Mouse (Mus musculus) kidney, adult 9 months (tissue): Measurements from ENCODE around the gene Pvalb.
A peak's percentile ranks its signal among the peaks of the same experiment; 100 is the strongest.

Source experiments
- DNase-seq: peaks from one replicate; pipeline ENCODE4 v3.0.0; 2022

Gene Pvalb

GRCm38 (mm10) chr15:78206312-78206711, at the start of gene Pvalb:
TSS of gene Pvalb (minus strand) at chr15:78206400.
- no peak for DNase-seq

- peak; percentile 14 for DNase-seq
These were observed 48.6 kb upstream of the Pvalb start for GRCm38 (mm10) chr15:78254751-78255150.

- no peak for DNase-seq
These were observed 42.2 kb upstream of the Pvalb start for GRCm38 (mm10) chr15:78248410-78248809.

GRCm38 (mm10) chr15:78247659-78248058, 41.5 kb upstream of the Pvalb start:
- no peak for DNase-seq

- DNase-seq, result no peak
These were observed 40.2 kb upstream of the Pvalb start for GRCm38 (mm10) chr15:78246143-78247116.

GRCm38 (mm10) chr15:78244695-78245492, 38.7 kb upstream of the Pvalb start, which contains the start of gene Ncf4:
TSS of gene Ncf4 (plus strand) at chr15:78244801.
- peak; percentile 20 for DNase-seq

GRCm38 (mm10) chr15:78243774-78244173, 37.6 kb upstream of the Pvalb start:
- no peak for DNase-seq

- DNase-seq, result no peak
These were observed 36.9 kb upstream of the Pvalb start for GRCm38 (mm10) chr15:78243061-78243460.

- no peak for DNase-seq
These were observed 35.1 kb upstream of the Pvalb start for GRCm38 (mm10) chr15:78241335-78241734.

GRCm38 (mm10) chr15:78239956-78240617, 33.9 kb upstream of the Pvalb start:
- no peak for DNase-seq

GRCm38 (mm10) chr15:78239453-78239852, 33.3 kb upstream of the Pvalb start:
- peak; percentile 64 for DNase-seq

GRCm38 (mm10) chr15:78234823-78235509, 28.8 kb upstream of the Pvalb start:
- DNase-seq, result no peak

GRCm38 (mm10) chr15:78231346-78232331, 25.4 kb upstream of the Pvalb start:
- DNase-seq, result no peak

- DNase-seq, result no peak
These were observed 21.6 kb upstream of the Pvalb start for GRCm38 (mm10) chr15:78227816-78228215.

- no peak for DNase-seq
These were observed 9.1 kb upstream of the Pvalb start for GRCm38 (mm10) chr15:78215269-78215668.

GRCm38 (mm10) chr15:78211367-78211766, 5.2 kb upstream of the Pvalb start:
- DNase-seq, result no peak

GRCm38 (mm10) chr15:78210203-78210602, 4.0 kb upstream of the Pvalb start:
- DNase-seq, result no peak

GRCm38 (mm10) chr15:78205192-78205591, 1.0 kb downstream of the Pvalb start:
- DNase-seq, result peak; percentile 17

GRCm38 (mm10) chr15:78204053-78204847, 1.9 kb downstream of the Pvalb start:
- DNase-seq, result no peak
